Mouse (Mus musculus) retina, embryonic 14.5 days (tissue): ENCODE data around the gene Oscp1.

Source experiments
- DNase-seq: peaks from one replicate; pipeline ENCODE4 v3.0.0-alpha.2; 2015; ENCODE audit warnings: low spot score

Gene Oscp1

GRCm38 (mm10) chr4:126058134-126058996, at the start of gene Oscp1:
Gene Oscp1, plus strand, starts transcription at chr4:126058565.
- DNase-seq = peak; percentile 97

GRCm38 (mm10) chr4:126017676-126018332, 40.6 kb upstream of the Oscp1 start:
- no peak for DNase-seq

GRCm38 (mm10) chr4:126018966-126019538, 39.3 kb upstream of the Oscp1 start:
- DNase-seq = no peak

- no peak for DNase-seq
Measured at GRCm38 (mm10) chr4:126024303-126024900, 34.0 kb upstream of the Oscp1 start, which contains the start of gene Csf3r. Gene Csf3r, plus strand, starts transcription at chr4:126024550.

- no peak for DNase-seq
Measured at GRCm38 (mm10) chr4:126025801-126026200, 32.6 kb upstream of the Oscp1 start.

- no peak for DNase-seq
Measured at GRCm38 (mm10) chr4:126027980-126028379, 30.4 kb upstream of the Oscp1 start.

- no peak for DNase-seq
Measured at GRCm38 (mm10) chr4:126029042-126029441, 29.3 kb upstream of the Oscp1 start.

GRCm38 (mm10) chr4:126030705-126031104, 27.7 kb upstream of the Oscp1 start:
- DNase-seq = no peak

- no peak for DNase-seq
Measured at GRCm38 (mm10) chr4:126035413-126035812, 23.0 kb upstream of the Oscp1 start.

GRCm38 (mm10) chr4:126046851-126047585, 11.3 kb upstream of the Oscp1 start, which contains the start of gene Mrps15:
Gene Mrps15, plus strand, starts transcription at chr4:126046925.
- peak; percentile 89 for DNase-seq

GRCm38 (mm10) chr4:126051617-126052016, 6.7 kb upstream of the Oscp1 start:
- DNase-seq = no peak

- no peak for DNase-seq
Measured at GRCm38 (mm10) chr4:126057207-126058133, 895 bp upstream of the Oscp1 start.

GRCm38 (mm10) chr4:126058997-126059362, 615 bp downstream of the Oscp1 start:
- DNase-seq = peak; percentile 13

- peak; percentile 76 for DNase-seq
Measured at GRCm38 (mm10) chr4:126062856-126063255, 4.5 kb downstream of the Oscp1 start.

GRCm38 (mm10) chr4:126065241-126065640, 6.9 kb downstream of the Oscp1 start:
- no peak for DNase-seq

- no peak for DNase-seq
Measured at GRCm38 (mm10) chr4:126067401-126068077, 9.2 kb downstream of the Oscp1 start.

- no peak for DNase-seq
Measured at GRCm38 (mm10) chr4:126068842-126069241, 10.5 kb downstream of the Oscp1 start.

GRCm38 (mm10) chr4:126077833-126078232, 19.5 kb downstream of the Oscp1 start:
- DNase-seq = no peak

- no peak for DNase-seq
Measured at GRCm38 (mm10) chr4:126079266-126079665, 20.9 kb downstream of the Oscp1 start.

GRCm38 (mm10) chr4:126081601-126082000, 23.2 kb downstream of the Oscp1 start:
- DNase-seq = no peak
